Mouse (Mus musculus): ENCODE data around the gene Frem2. TPM values are rescaled to one million over a fixed set of nuclear protein-coding genes. Genes with fewer than 3 reads are reported as not detected.
A peak's percentile ranks its signal among the peaks of the same experiment; 100 is the strongest.

The Frem2 gene
- polyA plus RNA-seq, 1 experiment from 2014 or later, result 9.0 TPM

DNA sequence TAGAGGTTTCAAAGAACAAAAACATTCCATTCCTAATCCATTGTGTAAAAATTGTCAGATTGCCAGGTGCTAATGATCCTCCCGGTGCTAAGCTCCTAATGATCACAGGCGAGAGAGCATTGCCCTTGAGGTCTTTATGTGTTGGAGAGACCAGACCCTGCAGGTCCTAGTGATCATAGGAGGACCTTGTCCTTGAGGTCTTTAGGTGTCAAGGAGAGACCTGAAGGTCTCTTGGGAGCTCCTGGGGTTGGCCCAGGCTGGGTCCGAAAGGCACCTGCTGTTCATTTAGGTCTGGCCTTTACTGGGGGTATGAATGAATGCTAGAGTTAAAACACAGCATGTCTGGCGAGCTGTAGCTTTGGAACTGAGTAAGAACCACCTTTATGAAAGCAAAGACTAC, 183.0 kb downstream of the Frem2 start:
- ATAC-seq (replicated peaks; ENCODE audit: low FRiP score, low read depth), result no peak

DNA sequence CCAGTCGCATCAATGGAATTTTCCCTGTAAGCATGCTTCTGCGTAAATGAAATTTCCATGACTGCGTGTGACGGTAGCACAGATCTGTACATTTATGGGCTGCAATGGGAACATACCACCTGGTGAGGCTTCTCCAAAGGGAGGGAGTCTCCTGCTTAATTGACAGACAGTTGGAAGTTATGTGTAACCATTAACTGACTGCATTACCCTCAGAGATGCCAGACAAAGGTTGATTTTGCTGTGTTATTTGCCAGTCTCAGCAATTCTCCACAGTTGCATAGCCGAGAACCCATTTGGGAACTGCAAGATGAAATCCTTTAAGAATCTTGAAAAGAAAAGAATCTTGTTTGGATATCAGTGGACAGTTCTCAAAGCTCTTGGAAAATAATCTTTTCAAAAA, 185.1 kb downstream of the Frem2 start:
- Histone ChIP-seq H3K9me3 (replicated peaks; ENCODE audit: low read length) (no peaks in the 10 kb centered on the region), H3K27me3 (ENCODE audit: insufficient read depth, low read length) (no peaks in the 10 kb centered on the region), H3K27ac (no peak overlapping the region), H3K4me2 (ENCODE audit: low read length) (no peak overlapping the region), H3K4me3 (replicated peaks; ENCODE audit: low read depth, low read length) (no peak overlapping the region), H3K36me3 (ENCODE audit: insufficient read depth, low read length) (peaks cover 60% of the 10 kb centered on the region), H3K9ac (ENCODE audit: low read depth, low read length) (no peak overlapping the region), H3K4me1 (replicated peaks; ENCODE audit: insufficient read depth, low read length) (0 out of 2 replicates have a peak, but pooled peaks cover 4% of the 10 kb centered on the region)
- WGBS, result 89% methylated on average over 5 of the region's 5 CpGs
- DNase-seq (ENCODE audit: low spot score), result no peak
- no peak for ATAC-seq (replicated peaks; ENCODE audit: low FRiP score, low read depth)
- no peak for TF ChIP-seq CTCF (IDR thresholded peaks at IDR 0.05; ENCODE audit: low read depth)

More for the DNA sequence above, 183.0 kb downstream of the Frem2 start:
- no peak for TF ChIP-seq CTCF (IDR thresholded peaks at IDR 0.05; ENCODE audit: low read depth)
- no peaks in the 10 kb centered on the region for H3K27me3 ChIP-seq (ENCODE audit: insufficient read depth, low read length)
- no peak overlapping the region for H3K4me3 ChIP-seq (replicated peaks; ENCODE audit: low read depth, low read length)
- H3K4me1 ChIP-seq (replicated peaks; ENCODE audit: insufficient read depth, low read length), result no peaks in the 10 kb centered on the region
- 70% methylated on average over 4 of the region's 4 CpGs for WGBS
- no peak for DNase-seq (ENCODE audit: low spot score)
- peaks cover 69% of the 10 kb centered on the region for H3K36me3 ChIP-seq (ENCODE audit: insufficient read depth, low read length)
- H3K9me3 ChIP-seq (replicated peaks; ENCODE audit: low read length), result no peaks in the 10 kb centered on the region
- H3K9ac ChIP-seq (ENCODE audit: low read depth, low read length), result no peak overlapping the region
- no peak overlapping the region for H3K27ac ChIP-seq
- H3K4me2 ChIP-seq (ENCODE audit: low read length), result no peak overlapping the region

DNA sequence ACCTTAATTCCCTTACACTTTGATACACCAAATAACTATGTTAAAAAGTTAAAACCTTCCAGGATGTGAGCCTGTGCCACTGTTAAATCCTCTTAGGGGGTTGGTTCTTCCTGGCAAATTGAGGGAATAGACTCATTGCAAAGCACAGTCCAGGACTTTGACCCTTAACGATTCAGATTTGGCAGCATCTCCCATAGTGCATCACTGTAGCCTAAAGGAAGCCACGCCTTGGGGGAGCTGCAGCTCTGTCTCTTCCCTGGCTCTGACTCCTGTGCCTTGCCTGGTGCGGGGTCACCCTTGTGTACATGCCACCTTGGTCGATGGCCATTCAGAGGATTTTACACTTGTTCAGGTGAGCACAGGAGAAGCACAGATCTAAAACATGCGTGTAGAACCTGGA, 187.5 kb downstream of the Frem2 start:
- Histone ChIP-seq H3K4me1 (replicated peaks; ENCODE audit: insufficient read depth, low read length) (peaks cover 17% of the 10 kb centered on the region), H3K27ac (no peak overlapping the region), H3K9me3 (replicated peaks; ENCODE audit: low read length) (no peaks in the 10 kb centered on the region), H3K4me3 (replicated peaks; ENCODE audit: low read depth, low read length) (no peak overlapping the region), H3K4me2 (ENCODE audit: low read length) (no peak overlapping the region), H3K9ac (ENCODE audit: low read depth, low read length) (no peak overlapping the region), H3K27me3 (ENCODE audit: insufficient read depth, low read length) (no peaks in the 10 kb centered on the region), H3K36me3 (ENCODE audit: insufficient read depth, low read length) (peaks cover 49% of the 10 kb centered on the region)
- no peak for ATAC-seq (replicated peaks; ENCODE audit: low FRiP score, low read depth)
- WGBS, result 90% methylated on average over 5 of the region's 5 CpGs
- no peak for DNase-seq (ENCODE audit: low spot score)
- no peak for TF ChIP-seq CTCF (IDR thresholded peaks at IDR 0.05; ENCODE audit: low read depth)

DNA sequence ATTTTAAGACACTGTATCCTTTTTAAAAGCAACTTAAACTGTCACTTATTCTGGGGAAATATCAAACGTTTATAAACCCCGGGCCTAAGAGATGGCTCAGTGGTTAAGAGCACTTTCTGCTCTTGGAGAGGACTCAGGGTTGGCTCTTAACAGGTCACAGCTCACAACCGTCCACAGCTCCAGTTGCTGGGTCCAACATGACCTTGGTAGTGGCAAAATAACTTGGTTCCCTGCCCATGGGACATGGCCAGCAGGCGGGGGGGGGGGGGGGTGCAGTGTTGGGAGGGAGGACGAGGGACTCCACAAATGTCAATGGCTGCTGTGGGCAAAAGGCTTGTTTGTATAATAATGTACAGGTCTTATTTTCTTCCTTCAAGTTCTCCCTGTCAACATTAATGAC, 189.8 kb downstream of the Frem2 start:
- ATAC-seq (replicated peaks; ENCODE audit: low FRiP score, low read depth), result no peak
- no peak for TF ChIP-seq CTCF (IDR thresholded peaks at IDR 0.05; ENCODE audit: low read depth)
- no peak overlapping the region for H3K9ac ChIP-seq (ENCODE audit: low read depth, low read length)
- WGBS, result 67% methylated on average over 5 of the region's 5 CpGs
- H3K27me3 ChIP-seq (ENCODE audit: insufficient read depth, low read length), result no peaks in the 10 kb centered on the region
- no peak overlapping the region for H3K4me3 ChIP-seq (replicated peaks; ENCODE audit: low read depth, low read length)
- no peak overlapping the region for H3K27ac ChIP-seq
- H3K9me3 ChIP-seq (replicated peaks; ENCODE audit: low read length), result no peaks in the 10 kb centered on the region
- peaks cover 26% of the 10 kb centered on the region for H3K36me3 ChIP-seq (ENCODE audit: insufficient read depth, low read length)
- no peak overlapping the region for H3K4me2 ChIP-seq (ENCODE audit: low read length)
- peaks cover 17% of the 10 kb centered on the region for H3K4me1 ChIP-seq (replicated peaks; ENCODE audit: insufficient read depth, low read length)
- DNase-seq (ENCODE audit: low spot score), result no peak

DNA sequence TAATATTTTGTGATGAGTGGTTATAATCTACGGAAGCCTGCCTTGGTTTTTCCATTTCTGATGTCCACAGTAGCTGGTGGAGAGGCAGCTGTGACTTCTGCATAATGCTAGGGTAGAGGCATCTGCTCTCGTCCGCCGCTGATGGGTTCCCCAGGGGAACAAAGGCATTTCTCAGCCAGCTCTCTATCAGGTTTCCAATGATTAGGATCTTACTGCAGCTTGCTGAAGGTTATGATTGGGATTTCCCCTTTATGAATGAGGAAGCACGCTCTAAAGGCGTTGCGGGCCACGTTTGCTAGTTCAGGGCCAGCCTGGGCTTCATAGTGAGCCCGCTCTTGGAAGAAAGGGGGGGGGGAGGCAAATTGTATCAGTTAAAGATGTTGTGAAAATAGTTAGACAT, 190.7 kb downstream of the Frem2 start:
- no peak for TF ChIP-seq CTCF (IDR thresholded peaks at IDR 0.05; ENCODE audit: low read depth)
- 76% methylated on average over 9 of the region's 9 CpGs for WGBS
- no peak overlapping the region for H3K4me3 ChIP-seq (replicated peaks; ENCODE audit: low read depth, low read length)
- DNase-seq (ENCODE audit: low spot score) (no peak), ATAC-seq (replicated peaks; ENCODE audit: low FRiP score, low read depth) (no peak)
- H3K27me3 ChIP-seq (ENCODE audit: insufficient read depth, low read length), result no peaks in the 10 kb centered on the region
- H3K9me3 ChIP-seq (replicated peaks; ENCODE audit: low read length), result no peaks in the 10 kb centered on the region
- no peak overlapping the region for H3K9ac ChIP-seq (ENCODE audit: low read depth, low read length)
- no peak overlapping the region for H3K27ac ChIP-seq
- peaks cover 18% of the 10 kb centered on the region; the same call in 1 of the 2 replicates for H3K36me3 ChIP-seq (ENCODE audit: insufficient read depth, low read length)
- H3K4me2 ChIP-seq (ENCODE audit: low read length), result no peak overlapping the region
- peaks cover 23% of the 10 kb centered on the region for H3K4me1 ChIP-seq (replicated peaks; ENCODE audit: insufficient read depth, low read length)

DNA sequence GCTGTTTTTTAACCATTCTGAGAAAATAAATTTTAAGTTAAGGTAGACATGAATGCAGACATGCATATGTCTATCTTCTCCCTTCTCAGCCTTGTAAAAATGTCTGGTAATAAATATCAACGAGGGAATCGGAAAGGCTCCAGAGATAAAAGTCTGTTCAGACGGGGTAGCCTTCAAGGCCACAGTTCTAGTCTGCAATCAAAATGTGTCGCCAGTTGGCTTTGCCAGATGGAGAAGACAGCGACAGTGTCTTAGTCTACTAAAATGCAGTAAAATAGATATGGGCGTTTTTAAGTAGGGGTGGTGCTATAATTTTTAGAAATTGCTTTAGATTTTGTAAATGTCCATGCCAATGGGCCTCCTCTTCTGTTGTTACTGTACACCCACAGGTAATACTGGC, 191.8 kb downstream of the Frem2 start:
- Histone ChIP-seq H3K27ac (no peak overlapping the region), H3K4me1 (replicated peaks; ENCODE audit: insufficient read depth, low read length) (peaks cover 23% of the 10 kb centered on the region), H3K4me3 (replicated peaks; ENCODE audit: low read depth, low read length) (peak overlapping the region; percentile 73), H3K27me3 (ENCODE audit: insufficient read depth, low read length) (no peaks in the 10 kb centered on the region), H3K9me3 (replicated peaks; ENCODE audit: low read length) (no peaks in the 10 kb centered on the region), H3K36me3 (ENCODE audit: insufficient read depth, low read length) (0 out of 2 replicates have a peak, but pooled peaks cover 10% of the 10 kb centered on the region), H3K9ac (ENCODE audit: low read depth, low read length) (no peak overlapping the region; the same call in 1 of the 2 replicates), H3K4me2 (ENCODE audit: low read length) (peak overlapping the region; percentile 56)
- ATAC-seq (replicated peaks; ENCODE audit: low FRiP score, low read depth), result no peak
- WGBS, result 26% methylated on average over 6 of the region's 6 CpGs
- no peak for TF ChIP-seq CTCF (IDR thresholded peaks at IDR 0.05; ENCODE audit: low read depth)
- no peak for DNase-seq (ENCODE audit: low spot score)

DNA sequence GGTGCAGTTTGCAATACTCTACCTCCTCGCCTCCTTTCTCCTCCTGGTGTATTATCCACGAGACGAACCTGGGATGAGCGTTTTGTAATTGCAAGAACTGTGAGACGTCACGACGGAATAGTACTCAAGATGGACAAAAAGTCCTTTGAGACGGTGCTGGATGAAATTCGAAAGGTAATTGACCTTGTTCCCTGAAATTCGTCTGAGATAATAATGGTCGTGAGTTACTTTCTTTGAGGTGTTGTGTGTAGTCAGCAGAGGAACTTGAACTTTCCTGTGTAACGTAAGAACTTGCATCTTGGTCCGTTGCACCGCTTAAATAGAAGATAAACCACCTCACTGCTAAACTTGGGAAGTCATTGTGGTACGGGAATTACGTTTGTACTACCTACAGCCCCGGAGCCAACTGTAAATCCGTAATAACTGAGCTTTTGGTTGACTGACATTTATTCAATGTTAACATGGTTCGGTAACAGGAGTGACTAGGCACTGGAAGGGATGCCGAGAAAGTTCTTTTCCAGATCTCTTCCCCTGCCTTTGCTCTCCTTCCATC, 192.9 kb downstream of the Frem2 start:
- peak overlapping the region; percentile 73 for H3K4me3 ChIP-seq (replicated peaks; ENCODE audit: low read depth, low read length)
- peak overlapping the region; percentile 86 for H3K9ac ChIP-seq (ENCODE audit: low read depth, low read length)
- no peak for ATAC-seq (replicated peaks; ENCODE audit: low FRiP score, low read depth)
- TF ChIP-seq CTCF (IDR thresholded peaks at IDR 0.05; ENCODE audit: low read depth), result no peak
- no peaks in the 10 kb centered on the region for H3K27me3 ChIP-seq (ENCODE audit: insufficient read depth, low read length)
- peak overlapping the region; percentile 56 for H3K4me2 ChIP-seq (ENCODE audit: low read length)
- H3K4me1 ChIP-seq (replicated peaks; ENCODE audit: insufficient read depth, low read length), result peaks cover 23% of the 10 kb centered on the region
- H3K9me3 ChIP-seq (replicated peaks; ENCODE audit: low read length), result no peaks in the 10 kb centered on the region
- H3K36me3 ChIP-seq (ENCODE audit: insufficient read depth, low read length), result peaks cover 12% of the 10 kb centered on the region; the same call in 1 of the 2 replicates
- WGBS, result under 1% methylated on average over 20 of the region's 20 CpGs
- DNase-seq (ENCODE audit: low spot score), result peak; percentile 48
- H3K27ac ChIP-seq, result peak overlapping the region; percentile 95

Other genes with a start within 250 kb of the Frem2 start
- gene Nhlrc3, start 194.0 kb downstream of the Frem2 start, polyA plus RNA-seq (2015; fragmentation: Nextera tagmentation; extraction: Ambion mirVana), result 8.3 and 10.4 TPM in 2 replicates
- gene Proser1, start 193.7 kb downstream of the Frem2 start, polyA plus RNA-seq (2015; fragmentation: Nextera tagmentation; extraction: Ambion mirVana), result 14.8 and 15.8 TPM in 2 replicates
- 0.10 TPM in 1 of 2 replicates, not detected in the other for gene Stoml3, start 168.7 kb downstream of the Frem2 start, polyA plus RNA-seq (2015; fragmentation: Nextera tagmentation; extraction: Ambion mirVana)
- not detected in 2 replicates for gene Gm10985, start 187.7 kb upstream of the Frem2 start, polyA plus RNA-seq (2015; fragmentation: Nextera tagmentation; extraction: Ambion mirVana)
- gene Ufm1, start 206.5 kb upstream of the Frem2 start, polyA plus RNA-seq (2015; fragmentation: Nextera tagmentation; extraction: Ambion mirVana), result 128 and 130 TPM in 2 replicates